Mouse (Mus musculus): Measurements from ENCODE around the gene Lrrc23. TPM values are rescaled to one million over a fixed set of nuclear protein-coding genes. Genes with fewer than 3 reads are reported as not detected.

Lrrc23 gene
- polyA plus RNA-seq, 1 experiment from 2014 or later, result 0.83 TPM

DNA sequence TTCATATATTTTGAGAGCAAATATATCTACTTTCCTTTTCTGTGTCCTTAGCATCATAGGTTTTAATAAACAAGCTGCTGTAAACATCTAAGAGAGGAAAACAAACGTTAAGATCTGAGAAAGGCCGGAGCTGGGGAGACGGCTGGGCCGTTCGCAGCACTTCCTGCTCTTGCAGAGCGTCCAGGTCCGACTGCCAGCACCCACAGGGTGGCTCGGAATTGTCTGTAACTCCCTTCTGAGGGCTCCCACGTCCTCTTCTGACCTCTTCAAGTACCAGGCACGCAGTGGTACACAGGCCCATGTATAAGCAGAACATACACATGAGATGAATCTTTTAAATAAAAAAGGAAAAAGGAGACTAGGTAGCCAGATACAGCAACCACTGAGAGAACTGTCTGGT is 8.2 kb upstream of the Lrrc23 start:
- Histone ChIP-seq H3K4me3 (no peak overlapping the region), H3K27me3 (no peaks in the 10 kb centered on the region), H3K36me3 (no peaks in the 10 kb centered on the region), H3K9ac (no peak overlapping the region), H3K4me2 (no peak overlapping the region), H3K4me1 (replicated peaks) (peaks cover 1% of the 10 kb centered on the region), H3K27ac (no peak overlapping the region), H3K9me3 (replicated peaks) (no peaks in the 10 kb centered on the region)
- WGBS, result 71% methylated on average over 10 of the region's 10 CpGs
- no peak for ATAC-seq (replicated peaks; ENCODE audit: insufficient number of reproducible peaks, insufficient read depth, low FRiP score, low read depth)

DNA sequence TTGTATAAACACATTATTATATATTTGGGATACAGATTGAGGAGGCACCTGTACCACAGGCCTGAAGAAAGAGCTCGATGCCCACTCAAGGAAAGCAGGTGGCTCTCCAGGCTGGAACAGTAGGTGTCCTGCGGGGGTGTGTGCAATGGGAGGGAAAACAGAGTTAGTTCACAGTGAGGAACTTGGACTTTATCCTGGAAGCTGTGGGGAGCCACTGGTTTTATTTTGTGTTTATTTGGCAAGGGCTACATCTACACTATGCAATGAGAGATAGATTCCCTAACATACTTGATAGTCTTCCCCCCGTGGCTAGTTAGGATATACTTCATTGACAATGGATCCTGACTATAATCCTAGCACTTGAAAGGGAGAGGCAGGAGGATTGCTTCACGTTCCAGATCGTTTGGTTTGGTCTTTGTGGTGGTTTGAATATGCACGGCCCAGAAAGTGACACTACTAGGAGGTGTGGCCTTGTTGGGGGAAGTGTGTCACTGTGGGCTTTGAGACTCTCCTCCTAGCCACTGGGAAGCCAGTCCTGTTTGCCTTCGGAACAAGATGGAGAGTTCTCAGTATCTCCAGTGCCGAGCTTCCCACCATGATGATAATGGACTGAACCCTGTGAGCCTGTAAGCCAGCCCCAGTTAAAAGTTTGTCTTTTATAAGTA is 7.4 kb upstream of the Lrrc23 start:
- Histone ChIP-seq H3K36me3 (no peaks in the 10 kb centered on the region), H3K4me3 (no peak overlapping the region), H3K9ac (no peak overlapping the region), H3K4me2 (no peak overlapping the region), H3K27ac (no peak overlapping the region), H3K27me3 (no peaks in the 10 kb centered on the region), H3K4me1 (replicated peaks) (peaks cover 7% of the 10 kb centered on the region), H3K9me3 (replicated peaks) (no peaks in the 10 kb centered on the region)
- no peak for ATAC-seq (replicated peaks; ENCODE audit: insufficient number of reproducible peaks, insufficient read depth, low FRiP score, low read depth)
- WGBS, result 55% methylated on average over 8 of the region's 8 CpGs

DNA sequence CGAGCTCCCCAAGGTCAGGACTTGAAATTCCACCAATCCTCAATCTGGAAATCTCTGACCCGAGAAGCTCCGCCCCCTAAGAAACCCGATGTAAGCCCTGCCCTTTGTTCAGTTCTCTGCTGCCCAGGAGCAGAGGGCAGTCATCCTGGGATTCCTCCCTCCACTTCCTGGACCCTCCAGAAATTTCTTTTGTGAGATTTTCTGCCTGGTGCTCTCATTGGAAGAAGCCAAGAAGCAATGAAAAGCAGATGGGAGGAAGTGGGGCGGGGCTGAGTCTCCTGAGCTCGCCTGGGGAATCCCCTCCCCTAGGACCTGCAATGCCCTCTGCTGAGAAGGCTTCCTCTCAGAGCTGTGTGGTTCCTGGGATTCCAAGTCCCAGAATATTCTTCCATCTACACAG is 2.9 kb upstream of the Lrrc23 start:
- H3K36me3 ChIP-seq, result no peaks in the 10 kb centered on the region
- peak overlapping the region; percentile 32 for H3K4me3 ChIP-seq
- H3K9ac ChIP-seq, result no peak overlapping the region
- peak; percentile 39; the same call in 1 of the 2 replicates for ATAC-seq (replicated peaks; ENCODE audit: insufficient number of reproducible peaks, insufficient read depth, low FRiP score, low read depth)
- no peaks in the 10 kb centered on the region for H3K9me3 ChIP-seq (replicated peaks)
- WGBS, result 22% methylated on average over 6 of the region's 6 CpGs
- no peak overlapping the region for H3K27ac ChIP-seq
- peaks cover 11% of the 10 kb centered on the region for H3K4me1 ChIP-seq (replicated peaks)
- H3K27me3 ChIP-seq, result peaks cover 8% of the 10 kb centered on the region; the same call in 1 of the 2 replicates
- H3K4me2 ChIP-seq, result peak overlapping the region; percentile 47

DNA sequence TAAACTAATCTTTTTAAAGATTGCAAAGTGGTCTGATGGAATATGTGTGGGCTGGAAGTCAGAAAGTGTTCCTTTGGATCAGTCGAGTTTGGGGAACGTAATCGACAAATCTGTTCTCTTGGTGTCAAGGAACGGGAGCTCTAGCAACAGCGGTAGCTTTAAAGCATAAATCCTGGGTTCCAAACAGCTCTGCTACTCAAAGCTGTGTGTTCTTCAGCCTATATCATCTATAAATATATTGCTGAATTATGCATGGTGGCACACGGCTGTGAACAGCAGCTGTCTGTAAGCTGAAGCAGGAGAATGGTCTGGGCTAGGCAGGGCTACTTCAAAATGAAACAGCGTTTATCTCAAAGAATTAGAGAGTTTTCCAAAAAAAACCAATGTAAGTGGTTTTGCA is 1.4 kb upstream of the Lrrc23 start:
- no peak overlapping the region for H3K27ac ChIP-seq

DNA sequence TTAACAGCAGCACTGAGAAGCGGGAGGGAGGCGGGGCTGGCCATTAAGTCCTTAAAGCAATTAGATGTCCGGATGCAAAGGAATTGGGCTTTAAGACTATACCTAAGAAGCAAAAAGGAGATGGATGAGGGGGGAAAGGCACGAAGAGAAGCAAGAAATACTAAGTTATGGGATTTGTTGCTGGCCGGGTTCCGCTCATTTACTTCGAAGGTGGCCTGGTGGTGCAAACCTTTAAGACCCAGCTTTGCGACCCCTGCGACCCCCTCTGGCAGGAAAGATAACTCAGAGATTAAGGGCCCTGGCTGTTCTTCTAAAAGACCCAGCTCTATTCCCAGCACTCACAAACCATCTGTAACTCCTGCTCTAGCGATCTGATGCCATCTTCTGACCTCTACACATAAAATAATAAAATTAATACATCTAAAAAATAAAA is 473 bp upstream of the Lrrc23 start:
- peak overlapping the region; percentile 46 for H3K4me3 ChIP-seq
- H3K9ac ChIP-seq, result no peak overlapping the region
- no peaks in the 10 kb centered on the region for H3K9me3 ChIP-seq (replicated peaks)
- H3K4me1 ChIP-seq (replicated peaks), result peaks cover 11% of the 10 kb centered on the region
- no peak overlapping the region for H3K27ac ChIP-seq
- ATAC-seq (replicated peaks; ENCODE audit: insufficient number of reproducible peaks, insufficient read depth, low FRiP score, low read depth), result no peak
- 6% methylated on average over 10 of the region's 10 CpGs for whole genome bisulfite sequencing
- H3K27me3 ChIP-seq, result peaks cover 8% of the 10 kb centered on the region; the same call in 1 of the 2 replicates
- H3K36me3 ChIP-seq, result no peaks in the 10 kb centered on the region
- H3K4me2 ChIP-seq, result peak overlapping the region; percentile 69

More for the DNA sequence above, 1.4 kb upstream of the Lrrc23 start:
- WGBS, result 85% methylated on average over 7 of the region's 7 CpGs
- no peaks in the 10 kb centered on the region for H3K9me3 ChIP-seq (replicated peaks)
- ATAC-seq (replicated peaks; ENCODE audit: insufficient number of reproducible peaks, insufficient read depth, low FRiP score, low read depth), result no peak
- H3K36me3 ChIP-seq, result no peaks in the 10 kb centered on the region
- H3K9ac ChIP-seq, result no peak overlapping the region
- peaks cover 11% of the 10 kb centered on the region for H3K4me1 ChIP-seq (replicated peaks)
- H3K4me3 ChIP-seq, result no peak overlapping the region
- H3K4me2 ChIP-seq, result no peak overlapping the region
- peaks cover 8% of the 10 kb centered on the region; the same call in 1 of the 2 replicates for H3K27me3 ChIP-seq

DNA sequence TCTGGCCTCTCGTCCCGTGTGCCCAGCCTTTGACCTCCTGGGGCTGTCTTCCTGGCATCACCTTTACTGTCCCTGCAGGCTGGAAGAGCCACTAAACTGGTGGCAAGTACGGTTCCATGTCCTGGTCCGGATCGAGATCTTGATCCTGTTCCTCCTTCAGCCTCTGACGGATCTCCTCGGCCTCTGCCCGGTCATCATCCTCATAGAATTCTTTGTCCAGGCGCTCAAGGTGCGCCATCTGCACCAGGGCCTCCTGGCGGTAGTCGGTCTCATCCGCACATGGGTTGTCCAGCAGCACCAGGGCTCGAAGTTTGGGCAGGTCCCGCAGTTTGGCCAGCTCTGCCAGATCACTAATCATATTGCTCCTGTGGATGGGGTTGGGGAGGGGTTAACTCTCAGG is 9.0 kb downstream of the Lrrc23 start:
- Histone ChIP-seq H3K27ac (no peak overlapping the region), H3K9me3 (replicated peaks) (no peaks in the 10 kb centered on the region), H3K4me3 (no peak overlapping the region), H3K36me3 (no peaks in the 10 kb centered on the region), H3K4me2 (no peak overlapping the region), H3K4me1 (replicated peaks) (peaks cover 28% of the 10 kb centered on the region), H3K9ac (no peak overlapping the region), H3K27me3 (peaks cover 11% of the 10 kb centered on the region; the same call in 1 of the 2 replicates)
- WGBS, result 82% methylated on average over 15 of the region's 15 CpGs
- no peak for ATAC-seq (replicated peaks; ENCODE audit: insufficient number of reproducible peaks, insufficient read depth, low FRiP score, low read depth)

DNA sequence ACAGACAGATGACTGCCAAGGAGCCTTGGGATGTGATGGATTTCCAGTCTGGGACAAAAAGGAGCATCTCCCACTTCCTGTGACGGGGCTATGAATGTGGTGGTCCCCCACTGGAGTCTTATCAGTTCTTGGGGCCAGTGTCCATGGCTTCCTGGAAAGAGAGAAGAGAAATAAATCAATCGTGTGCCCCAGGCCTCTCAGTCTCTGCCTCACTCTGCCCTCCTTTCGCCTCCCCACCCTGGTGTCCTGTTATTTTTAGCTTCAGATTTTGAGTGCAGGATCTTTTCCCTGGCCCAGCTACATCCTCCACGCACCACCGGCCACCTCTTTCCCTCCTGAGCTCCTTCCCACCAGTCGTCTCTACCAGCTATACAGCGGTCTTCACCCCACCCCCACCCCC is 9.5 kb downstream of the Lrrc23 start:
- Histone ChIP-seq H3K4me1 (replicated peaks) (peaks cover 28% of the 10 kb centered on the region), H3K4me3 (peak overlapping the region; percentile 55), H3K27ac (no peak overlapping the region), H3K36me3 (no peaks in the 10 kb centered on the region), H3K9me3 (replicated peaks) (no peaks in the 10 kb centered on the region), H3K9ac (peak overlapping the region; percentile 25), H3K27me3 (peaks cover 11% of the 10 kb centered on the region; the same call in 1 of the 2 replicates), H3K4me2 (peak overlapping the region; percentile 94)
- no peak for ATAC-seq (replicated peaks; ENCODE audit: insufficient number of reproducible peaks, insufficient read depth, low FRiP score, low read depth)
- 27% methylated on average over 7 of the region's 7 CpGs for WGBS

DNA sequence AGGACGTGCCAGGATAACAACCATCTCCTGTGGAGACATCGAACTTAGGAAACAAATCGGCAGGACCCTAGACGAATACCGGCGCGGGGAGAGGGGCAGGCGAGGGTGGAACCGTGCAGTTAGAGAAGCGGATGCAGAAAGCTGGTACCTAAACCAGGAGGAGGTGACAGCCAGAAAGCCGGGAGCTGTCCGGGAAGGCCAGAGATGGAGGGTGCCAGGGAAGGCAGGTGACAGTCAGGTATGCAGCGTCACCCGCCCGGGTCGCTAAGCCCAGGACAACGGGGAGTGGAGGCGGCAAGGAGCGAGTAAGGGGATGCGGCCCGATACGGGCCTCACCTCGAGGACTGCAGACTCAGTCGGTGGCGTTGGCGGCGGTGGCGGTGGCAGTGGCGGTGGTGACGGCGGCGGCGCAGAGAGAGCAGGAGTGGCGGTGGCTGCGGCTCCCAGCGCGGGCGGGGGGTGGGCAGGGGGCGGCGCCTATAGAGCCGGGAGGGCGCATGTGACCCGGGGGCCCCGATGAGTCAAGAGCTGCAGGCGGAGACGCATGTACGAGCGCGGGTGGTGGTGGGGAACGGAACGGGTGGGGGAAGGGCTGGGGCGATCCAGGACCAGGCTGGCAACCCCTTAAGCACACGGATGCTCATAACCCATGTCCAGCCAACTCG is 10.3 kb downstream of the Lrrc23 start, which contains the start of gene Eno2:
Gene Eno2, minus strand, starts transcription at position 573 of the 665 bp plus-strand sequence.
- Histone ChIP-seq H3K4me2 (peak within 1 kb of the TSS; percentile 94), H3K4me3 (peak within 1 kb of the TSS; percentile 55), H3K9ac (peak within 1 kb of the TSS; percentile 25), H3K4me1 (replicated peaks) (peaks cover 28% of the 10 kb centered on the region), H3K9me3 (replicated peaks) (no peaks in the 10 kb centered on the region), H3K27ac (no peak within 1 kb of the TSS), H3K36me3 (no peaks in the 10 kb centered on the region), H3K27me3 (peaks cover 11% of the 10 kb centered on the region; the same call in 1 of the 2 replicates)
- under 1% methylated on average over 49 of the region's 54 CpGs for WGBS
- peak; percentile 79 for ATAC-seq (replicated peaks; ENCODE audit: insufficient number of reproducible peaks, insufficient read depth, low FRiP score, low read depth)

DNA sequence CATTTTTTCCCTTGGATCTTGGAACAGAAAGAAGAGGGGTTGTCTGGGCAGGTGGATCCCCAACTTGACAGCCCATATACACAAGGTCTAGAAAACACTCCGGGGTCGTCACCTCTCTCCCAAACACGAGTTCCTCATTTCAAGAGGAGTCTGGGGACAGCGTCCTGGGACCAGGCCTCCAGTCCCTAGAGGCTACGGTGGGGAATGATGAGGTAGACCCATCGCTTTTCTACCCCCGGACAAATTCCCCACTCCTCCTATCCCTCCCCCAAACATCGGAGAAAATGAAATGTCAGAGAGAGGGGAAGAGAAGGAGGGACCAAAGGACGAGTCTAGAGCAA is 10.9 kb downstream of the Lrrc23 start:
- Histone ChIP-seq H3K27ac (no peak overlapping the region), H3K4me1 (replicated peaks) (peaks cover 28% of the 10 kb centered on the region), H3K36me3 (no peaks in the 10 kb centered on the region), H3K9me3 (replicated peaks) (no peaks in the 10 kb centered on the region), H3K4me2 (peak overlapping the region; percentile 94), H3K9ac (peak overlapping the region; percentile 25; the same call in 1 of the 2 replicates), H3K4me3 (peak overlapping the region; percentile 55), H3K27me3 (peaks cover 11% of the 10 kb centered on the region; the same call in 1 of the 2 replicates)
- ATAC-seq (replicated peaks; ENCODE audit: insufficient number of reproducible peaks, insufficient read depth, low FRiP score, low read depth), result no peak
- 8% methylated on average over 9 of the region's 9 CpGs for WGBS

DNA sequence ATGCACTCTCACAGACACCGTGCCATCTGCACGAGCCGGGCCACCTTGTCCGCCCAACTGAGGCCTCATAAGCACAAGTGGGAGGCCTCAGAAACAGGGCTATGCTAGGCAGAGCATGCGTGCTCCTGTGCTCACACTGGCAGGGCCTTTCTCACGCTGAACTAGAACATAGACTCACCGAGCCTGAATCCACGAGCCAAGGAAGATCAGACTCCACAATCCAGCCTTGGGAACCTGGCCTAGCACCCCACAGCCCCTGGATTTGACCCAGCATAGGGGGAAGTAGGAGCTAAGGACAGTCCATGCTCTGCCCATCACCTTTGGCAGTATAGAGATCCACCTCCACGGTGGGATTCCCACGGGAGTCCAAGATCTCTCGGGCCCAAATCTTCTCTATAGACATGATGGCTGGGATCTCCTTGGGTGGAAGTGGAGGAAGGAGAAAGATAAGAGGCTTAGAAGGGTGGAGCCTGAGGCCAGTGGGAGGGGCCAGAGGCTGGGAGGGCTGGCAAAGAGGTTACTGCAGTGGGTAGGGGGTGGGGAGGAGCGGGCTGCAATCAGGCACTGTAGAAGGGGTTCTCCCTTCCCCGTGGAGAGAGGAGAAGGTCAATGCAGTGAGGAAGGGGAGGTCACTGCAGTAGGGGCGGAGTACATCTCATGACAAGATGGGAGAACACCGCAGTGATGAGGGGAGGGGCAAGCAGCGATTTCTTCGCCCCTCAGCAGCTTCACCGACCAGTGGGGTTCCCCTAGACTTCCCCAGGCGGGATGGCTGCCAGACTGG is 11.4 kb downstream of the Lrrc23 start:
- no peak overlapping the region for H3K27ac ChIP-seq
- peaks cover 28% of the 10 kb centered on the region for H3K4me1 ChIP-seq (replicated peaks)
- no peak overlapping the region for H3K9ac ChIP-seq
- peak; percentile 40; the same call in 1 of the 2 replicates for ATAC-seq (replicated peaks; ENCODE audit: insufficient number of reproducible peaks, insufficient read depth, low FRiP score, low read depth)
- peak overlapping the region; percentile 55 for H3K4me3 ChIP-seq
- peaks cover 11% of the 10 kb centered on the region; the same call in 1 of the 2 replicates for H3K27me3 ChIP-seq
- H3K36me3 ChIP-seq, result no peaks in the 10 kb centered on the region
- no peaks in the 10 kb centered on the region for H3K9me3 ChIP-seq (replicated peaks)
- H3K4me2 ChIP-seq, result peak overlapping the region; percentile 94
- 33% methylated on average over 19 of the region's 19 CpGs for WGBS

DNA sequence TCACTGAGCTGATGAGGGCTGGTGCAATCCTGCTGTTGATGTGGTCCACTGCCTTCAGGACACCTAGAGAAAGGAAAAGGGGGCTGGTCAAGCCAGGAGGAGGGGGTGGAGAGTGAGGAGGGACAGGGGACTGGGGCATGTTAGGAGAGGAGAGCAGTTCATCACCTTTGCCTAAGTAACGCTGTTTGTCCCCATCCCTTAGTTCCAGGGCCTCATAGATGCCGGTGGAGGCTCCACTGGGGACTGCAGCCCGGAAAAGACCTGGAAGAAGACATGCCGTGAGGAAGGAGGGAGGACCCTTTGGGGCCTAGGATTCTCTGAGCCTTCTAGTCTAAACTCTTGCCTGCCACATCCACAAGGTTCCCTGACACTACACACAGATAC is 12.0 kb downstream of the Lrrc23 start:
- H3K9ac ChIP-seq, result no peak overlapping the region
- 57% methylated on average over 4 of the region's 4 CpGs for WGBS
- H3K27me3 ChIP-seq, result peaks cover 11% of the 10 kb centered on the region; the same call in 1 of the 2 replicates

More for the DNA sequence above, 12.0 kb downstream of the Lrrc23 start:
- H3K4me1 ChIP-seq (replicated peaks), result peaks cover 28% of the 10 kb centered on the region
- no peaks in the 10 kb centered on the region for H3K9me3 ChIP-seq (replicated peaks)
- H3K4me2 ChIP-seq, result no peak overlapping the region
- no peaks in the 10 kb centered on the region for H3K36me3 ChIP-seq
- ATAC-seq (replicated peaks; ENCODE audit: insufficient number of reproducible peaks, insufficient read depth, low FRiP score, low read depth), result no peak
- H3K27ac ChIP-seq, result no peak overlapping the region
- no peak overlapping the region for H3K4me3 ChIP-seq

Measured in heart, embryonic 15.5 days (tissue).